Mouse (Mus musculus) stomach, embryonic 16.5 days (tissue): Measurements from ENCODE around the gene Tpd52l2. TPM values are rescaled to one million over a fixed set of nuclear protein-coding genes. Genes with fewer than 3 reads are reported as not detected.

Experiments used
- ATAC-seq: fragments of 200-750 bp; cut with Nextera tagmentation; 2 replicates; pipeline ENCODE4 v1.8.0; 2017; ENCODE audit warnings: moderate number of reproducible peaks, moderate TSS enrichment; ENCODE audit not compliant: insufficient read depth, low FRiP score
- H3K27ac ChIP-seq: fragments of 300-500 bp; sonication (generic); 2 replicates; pipeline ENCODE4 v1.5.1; 2014; ENCODE audit warnings: low read length
- H3K27me3 ChIP-seq: fragments of 300-500 bp; sonication (generic); 2 replicates; pipeline ENCODE4 v1.6.1; 2014; ENCODE audit warnings: low read length, control low read depth, mixed read lengths; ENCODE audit not compliant: control insufficient read depth, insufficient read depth
- H3K36me3 ChIP-seq: fragments of 300-500 bp; sonication (generic); 2 replicates; pipeline ENCODE4 v1.6.1; 2014; ENCODE audit warnings: low read length; ENCODE audit not compliant: control insufficient read depth, insufficient read depth
- H3K4me1 ChIP-seq: fragments of 300-500 bp; sonication (generic); 2 replicates; pipeline ENCODE4 v1.6.1; 2014; ENCODE audit warnings: low read length, control low read depth, mixed read lengths; ENCODE audit not compliant: control insufficient read depth, insufficient read depth
- H3K4me2 ChIP-seq: fragments of 300-500 bp; sonication (generic); 2 replicates; pipeline ENCODE4 v1.6.1; 2014; ENCODE audit warnings: low read depth, low read length, mixed read lengths
- H3K4me3 ChIP-seq: fragments of 300-500 bp; sonication (generic); replicated peaks from 2 replicates; pipeline ENCODE4 v1.5.1; 2014; ENCODE audit warnings: mild to moderate bottlenecking, low read length
- H3K9ac ChIP-seq: fragments of 300-500 bp; sonication (generic); 2 replicates; pipeline ENCODE4 v1.6.1; 2014; ENCODE audit warnings: low read length
- H3K9me3 ChIP-seq: fragments of 300-500 bp; sonication (generic); replicated peaks from 2 replicates; pipeline ENCODE4 v1.6.1; 2016; ENCODE audit warnings: low read length, control low read depth; ENCODE audit not compliant: control insufficient read depth
- WGBS: fragments of 180-500 bp; shearing (Covaris S2); extraction: QIAGEN DNeasy Blood & Tissue Kit; methylation state at CpG from one replicate; pipeline ENCODE4 v1.1.7; 2014; 5-methylcytosine and 5-hydroxymethylcytosine counted together
- polyA plus RNA-seq: library from polyadenylated mRNA; unstranded; fragments of >200 nt; fragmentation: Nextera tagmentation; extraction: Ambion mirVana; gene quantifications from 2 replicates; pipeline ENCODE4 v1.2.1, GENCODE M21; 2015

Gene Tpd52l2
- polyA plus RNA-seq, 1 experiment from 2014 or later, result 142 TPM

DNA sequence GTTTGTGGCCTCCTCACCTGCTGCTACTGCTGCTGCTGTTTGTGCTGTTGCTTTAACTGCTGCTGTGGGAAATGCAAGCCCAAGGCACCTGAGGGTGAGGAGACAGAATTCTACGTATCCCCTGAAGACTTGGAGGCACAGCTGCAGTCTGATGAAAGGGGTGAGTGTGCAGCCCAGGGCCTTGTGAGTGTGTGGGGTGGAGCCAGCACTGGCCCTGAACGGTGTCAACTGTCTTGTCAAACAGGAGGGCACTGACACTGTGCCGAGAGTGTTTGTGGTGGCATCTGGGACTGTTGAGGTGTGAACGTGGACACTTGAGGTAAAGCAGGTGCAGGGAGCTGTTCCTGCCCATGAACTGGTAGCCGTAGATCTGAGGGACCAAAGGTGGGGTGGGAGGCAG lies 51.7 kb downstream of the Tpd52l2 start:
- Histone ChIP-seq H3K9ac (no peak overlapping the region), H3K4me3 (no peak overlapping the region), H3K27me3 (no peaks in the 10 kb centered on the region), H3K9me3 (no peaks in the 10 kb centered on the region), H3K4me2 (no peak overlapping the region), H3K27ac (no peak overlapping the region), H3K36me3 (peaks cover 29% of the 10 kb centered on the region), H3K4me1 (no peaks in the 10 kb centered on the region)
- no peak for ATAC-seq
- WGBS, result 83% methylated on average over 5 of the region's 5 CpGs

DNA sequence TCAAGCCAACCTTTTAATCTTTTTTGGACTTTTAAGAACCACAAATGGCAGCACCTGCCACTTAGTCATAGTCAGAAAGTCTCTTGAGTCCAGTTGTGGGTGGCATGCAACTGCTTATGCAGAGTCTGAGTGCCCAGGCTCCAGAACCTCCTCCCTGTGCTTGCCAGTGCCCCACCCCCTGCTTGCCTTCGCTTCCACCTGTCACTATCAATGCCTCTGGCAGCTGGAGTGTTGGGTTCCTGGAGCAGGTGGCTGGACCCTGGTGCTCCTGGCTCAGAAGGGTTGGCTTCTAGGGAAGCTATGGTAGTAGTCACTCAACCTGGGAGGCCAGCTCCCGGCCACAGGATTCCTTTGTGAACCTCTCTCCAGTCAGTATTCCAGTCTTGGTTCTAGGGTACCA lies 53.3 kb downstream of the Tpd52l2 start:
- Histone ChIP-seq H3K4me2 (no peak overlapping the region), H3K36me3 (peaks cover 29% of the 10 kb centered on the region), H3K4me1 (no peaks in the 10 kb centered on the region), H3K4me3 (no peak overlapping the region), H3K27me3 (no peaks in the 10 kb centered on the region), H3K9me3 (no peaks in the 10 kb centered on the region), H3K9ac (no peak overlapping the region), H3K27ac (no peak overlapping the region)
- WGBS, result 96% methylated on average over 2 of the region's 2 CpGs
- ATAC-seq, result no peak

DNA sequence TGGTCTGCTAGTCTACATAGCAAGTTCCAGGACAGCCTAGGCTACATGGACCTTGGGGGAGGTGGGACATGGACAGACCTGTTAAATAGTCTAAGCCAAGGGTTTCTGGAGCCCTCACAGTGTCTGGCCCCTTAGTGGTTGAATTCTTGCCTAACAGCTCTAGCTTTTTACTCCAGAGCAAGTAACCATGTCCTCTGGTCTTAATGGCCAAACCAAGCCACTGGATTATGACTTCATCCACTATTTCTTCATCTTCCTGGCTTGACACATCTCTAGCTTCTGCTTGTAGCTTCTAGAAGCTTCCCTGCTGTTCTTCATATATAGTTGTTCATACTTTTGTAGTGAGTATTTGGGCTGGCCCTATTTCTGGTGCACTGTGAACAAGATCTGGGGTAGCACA lies 56.8 kb downstream of the Tpd52l2 start:
- Histone ChIP-seq H3K27ac (no peak overlapping the region), H3K9me3 (no peaks in the 10 kb centered on the region), H3K4me3 (no peak overlapping the region), H3K36me3 (peaks cover 20% of the 10 kb centered on the region), H3K9ac (no peak overlapping the region), H3K4me2 (no peak overlapping the region), H3K27me3 (no peaks in the 10 kb centered on the region), H3K4me1 (no peaks in the 10 kb centered on the region)
- no peak for ATAC-seq

DNA sequence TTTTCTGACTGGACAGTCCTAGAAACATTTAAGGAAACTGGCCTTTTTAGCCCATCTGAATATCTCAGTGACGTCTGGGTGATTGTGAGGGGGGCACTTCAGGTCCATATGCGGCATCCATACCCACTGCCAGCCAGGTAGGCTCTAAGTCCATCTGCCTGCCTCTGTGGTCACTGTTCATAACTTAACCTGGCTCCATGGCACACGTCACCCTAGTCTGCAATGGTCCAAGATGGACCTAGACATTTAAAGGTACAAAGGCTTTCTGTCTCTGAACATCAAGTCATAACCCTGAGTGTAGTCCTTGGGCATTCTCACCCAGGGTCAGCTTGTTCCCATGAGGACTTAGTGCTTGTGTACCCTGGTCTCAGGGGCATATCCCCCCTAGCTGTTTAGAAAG lies 70.4 kb downstream of the Tpd52l2 start:
- H3K27ac ChIP-seq, result no peak overlapping the region
- H3K4me2 ChIP-seq, result no peak overlapping the region
- H3K9ac ChIP-seq, result no peak overlapping the region
- H3K4me3 ChIP-seq, result no peak overlapping the region
- ATAC-seq, result no peak
- no peaks in the 10 kb centered on the region for H3K36me3 ChIP-seq
- no peaks in the 10 kb centered on the region for H3K27me3 ChIP-seq
- H3K9me3 ChIP-seq, result no peaks in the 10 kb centered on the region
- 84% methylated on average over 3 of the region's 3 CpGs for WGBS
- H3K4me1 ChIP-seq, result no peaks in the 10 kb centered on the region

Other genes starting within 250 kb of the Tpd52l2 start
- gene Gmeb2, start 209.1 kb upstream of the Tpd52l2 start, polyA plus RNA-seq, result 11.8 and 12.5 TPM in 2 replicates
- 34.0 and 37.1 TPM in 2 replicates for gene Stmn3, start 182.6 kb upstream of the Tpd52l2 start, polyA plus RNA-seq
- 33.8 and 39.0 TPM in 2 replicates for gene Rtel1, start 177.4 kb upstream of the Tpd52l2 start, polyA plus RNA-seq
- 34.5 and 35.6 TPM in 2 replicates for gene Zgpat, start 132.2 kb upstream of the Tpd52l2 start, polyA plus RNA-seq
- gene Arfrp1, start 131.7 kb upstream of the Tpd52l2 start, polyA plus RNA-seq, result 53.7 and 59.5 TPM in 2 replicates
- 17.8 and 19.9 TPM in 2 replicates for gene Lime1, start 117.1 kb upstream of the Tpd52l2 start, polyA plus RNA-seq
- 7.9 and 9.7 TPM in 2 replicates for gene Zbtb46, start 37.7 kb upstream of the Tpd52l2 start, polyA plus RNA-seq
- 0.12 and 0.16 TPM in 2 replicates for gene Abhd16b, start 3.9 kb upstream of the Tpd52l2 start, polyA plus RNA-seq
- gene Dnajc5, start 23.3 kb downstream of the Tpd52l2 start, polyA plus RNA-seq, result 77.5 and 84.9 TPM in 2 replicates
- gene Uckl1, start 87.8 kb downstream of the Tpd52l2 start, polyA plus RNA-seq, result 70.9 and 83.3 TPM in 2 replicates
- gene Prpf6, start 94.7 kb downstream of the Tpd52l2 start, polyA plus RNA-seq, result 58.9 and 59.1 TPM in 2 replicates
- gene Zfp512b, start 95.7 kb downstream of the Tpd52l2 start, polyA plus RNA-seq, result 32.6 and 33.8 TPM in 2 replicates
- gene Samd10, start 102.1 kb downstream of the Tpd52l2 start, polyA plus RNA-seq, result 25.7 and 26.7 TPM in 2 replicates
- 0.31 TPM in 1 of 2 replicates, not detected in the other for gene Gm29797, start 159.9 kb downstream of the Tpd52l2 start, polyA plus RNA-seq
- 25.4 and 25.5 TPM in 2 replicates for gene Sox18, start 174.5 kb downstream of the Tpd52l2 start, polyA plus RNA-seq
- 19.3 and 19.7 TPM in 2 replicates for gene Tcea2, start 183.2 kb downstream of the Tpd52l2 start, polyA plus RNA-seq
- gene Rgs19, start 196.8 kb downstream of the Tpd52l2 start, polyA plus RNA-seq, result 54.2 and 55.3 TPM in 2 replicates
- not detected in 2 replicates for gene Lkaaear1, start 201.3 kb downstream of the Tpd52l2 start, polyA plus RNA-seq
- 1.3 and 1.4 TPM in 2 replicates for gene Oprl1, start 217.9 kb downstream of the Tpd52l2 start, polyA plus RNA-seq